Mouse (Mus musculus) lung, postnatal 0 days (tissue): Measurements from ENCODE around the gene Nek8.

Experiments used
- CTCF ChIP-seq: IDR thresholded peaks from 2 replicates; pipeline ENCODE4 v1.5.1; 2016; ENCODE audit warnings: antibody characterized with exemption, mild to moderate bottlenecking
- EP300 ChIP-seq: IDR thresholded peaks from 2 replicates; pipeline ENCODE4 v1.6.1; 2016; ENCODE audit warnings: antibody characterized with exemption, mild to moderate bottlenecking, control low read depth

GRCm38 (mm10) chr11:78177903-78178858 lies 1.7 kb upstream of the Nek8 start:
- peak; percentile 99 for TF ChIP-seq CTCF
- TF ChIP-seq EP300: 0 out of 2 replicates have a peak, but pooled peaks have one; percentile 16
